Mouse (Mus musculus) hindbrain, embryonic 11.5 days (tissue): ENCODE data around the gene Pparg. TPM values are rescaled to one million over a fixed set of nuclear protein-coding genes. Genes with fewer than 3 reads are reported as not detected.

Source experiments
- ATAC-seq: fragments of 200-750 bp; cut with Nextera tagmentation; 2 replicates; pipeline ENCODE4 v1.8.0; 2017; ENCODE audit warnings: mild to moderate bottlenecking, moderate TSS enrichment, moderate library complexity; ENCODE audit not compliant: low FRiP score
- DNase-seq: peaks from one replicate; pipeline ENCODE4 v3.0.0-alpha.2; 2015; ENCODE audit warnings: low spot score
- H3K27ac ChIP-seq: fragments of 300-500 bp; sonication (generic); 2 replicates; pipeline ENCODE4 v1.5.1; 2014; ENCODE audit warnings: mild to moderate bottlenecking, low read depth, low read length
- H3K27me3 ChIP-seq: fragments of 300-500 bp; sonication (generic); 2 replicates; pipeline ENCODE4 v1.6.1; 2014; ENCODE audit warnings: mild to moderate bottlenecking, low read length, moderate library complexity, mixed read lengths; ENCODE audit not compliant: control insufficient read depth, insufficient read depth
- H3K36me3 ChIP-seq: fragments of 300-500 bp; sonication (generic); 2 replicates; pipeline ENCODE4 v1.6.1; 2014; ENCODE audit warnings: mild to moderate bottlenecking, low read length, moderate library complexity, mixed read lengths; ENCODE audit not compliant: control insufficient read depth, insufficient read depth
- H3K4me1 ChIP-seq: fragments of 300-500 bp; sonication (generic); replicated peaks from 2 replicates; pipeline ENCODE4 v1.6.1; 2014; ENCODE audit warnings: low read length, mixed read lengths; ENCODE audit not compliant: control insufficient read depth, insufficient read depth
- H3K4me2 ChIP-seq: fragments of 300-500 bp; sonication (generic); replicated peaks from 2 replicates; pipeline ENCODE4 v1.6.1; 2014; ENCODE audit warnings: mild to moderate bottlenecking, low read depth, low read length
- H3K4me3 ChIP-seq: fragments of 300-500 bp; sonication (generic); 2 replicates; pipeline ENCODE4 v1.5.1; 2014; ENCODE audit warnings: low read depth, low read length
- H3K9ac ChIP-seq: fragments of 300-500 bp; sonication (generic); 2 replicates; pipeline ENCODE4 v1.6.1; 2014; ENCODE audit warnings: low read depth, low read length
- H3K9me3 ChIP-seq: fragments of 300-500 bp; sonication (generic); 2 replicates; pipeline ENCODE4 v1.6.1; 2016; ENCODE audit warnings: low read length; ENCODE audit not compliant: control insufficient read depth
- WGBS: fragments of 180-500 bp; shearing (Covaris S2); extraction: QIAGEN DNeasy Blood & Tissue Kit; methylation state at CpG from one replicate; pipeline ENCODE4 v1.1.7; 2014; 5-methylcytosine and 5-hydroxymethylcytosine counted together
- polyA plus RNA-seq: library from polyadenylated mRNA; unstranded; fragments of >200 nt; fragmentation: Nextera tagmentation; extraction: Ambion mirVana; gene quantifications from 2 replicates; pipeline ENCODE4 v1.2.1, GENCODE M21; 2014

Gene Pparg
- polyA plus RNA-seq, 1 experiment from 2014 or later = 0.37 TPM

GRCm38 (mm10) chr6:115501131-115501530 lies 140.4 kb downstream of the Pparg start:
- Histone ChIP-seq H3K4me2 (no peak overlapping the region), H3K27ac (no peak overlapping the region), H3K9ac (no peak overlapping the region), H3K4me1 (no peaks in the 10 kb centered on the region), H3K4me3 (no peak overlapping the region), H3K9me3 (no peaks in the 10 kb centered on the region), H3K36me3 (no peaks in the 10 kb centered on the region), H3K27me3 (no peaks in the 10 kb centered on the region)
- WGBS = 75% methylated on average over 3 of the region's 3 CpGs
- DNase-seq = no peak
- no peak for ATAC-seq

GRCm38 (mm10) chr6:115503038-115503437 lies 142.3 kb downstream of the Pparg start:
- DNase-seq (no peak), ATAC-seq (no peak)
- H3K4me3 ChIP-seq = no peak overlapping the region
- H3K4me2 ChIP-seq = no peak overlapping the region
- no peaks in the 10 kb centered on the region for H3K9me3 ChIP-seq
- no peaks in the 10 kb centered on the region for H3K36me3 ChIP-seq
- no peaks in the 10 kb centered on the region for H3K27me3 ChIP-seq
- H3K4me1 ChIP-seq = no peaks in the 10 kb centered on the region
- 97% methylated on average over 4 of the region's 4 CpGs for WGBS
- H3K9ac ChIP-seq = no peak overlapping the region
- H3K27ac ChIP-seq = no peak overlapping the region

- WGBS = 89% methylated on average over 10 of the region's 10 CpGs
- H3K27me3 ChIP-seq = no peaks in the 10 kb centered on the region
- no peaks in the 10 kb centered on the region for H3K9me3 ChIP-seq
- no peak overlapping the region for H3K4me2 ChIP-seq
- ATAC-seq (no peak), DNase-seq (no peak)
- no peaks in the 10 kb centered on the region for H3K36me3 ChIP-seq
- no peak overlapping the region for H3K4me3 ChIP-seq
- H3K4me1 ChIP-seq = no peaks in the 10 kb centered on the region
- H3K27ac ChIP-seq = no peak overlapping the region
- H3K9ac ChIP-seq = no peak overlapping the region
Measured at GRCm38 (mm10) chr6:115503549-115504159, 142.9 kb downstream of the Pparg start.

GRCm38 (mm10) chr6:115504160-115504558 lies 143.4 kb downstream of the Pparg start:
- H3K36me3 ChIP-seq = no peaks in the 10 kb centered on the region
- no peaks in the 10 kb centered on the region for H3K27me3 ChIP-seq
- 94% methylated on average over 3 of the region's 3 CpGs for WGBS
- H3K9me3 ChIP-seq = no peaks in the 10 kb centered on the region; the same call in 1 of the 2 replicates
- H3K4me2 ChIP-seq = no peak overlapping the region
- no peak overlapping the region for H3K4me3 ChIP-seq
- H3K9ac ChIP-seq = no peak overlapping the region
- no peak overlapping the region for H3K27ac ChIP-seq
- DNase-seq (no peak), ATAC-seq (no peak)
- no peaks in the 10 kb centered on the region for H3K4me1 ChIP-seq

GRCm38 (mm10) chr6:115504915-115505314 lies 144.2 kb downstream of the Pparg start:
- H3K9me3 ChIP-seq = no peaks in the 10 kb centered on the region; the same call in 1 of the 2 replicates
- no peaks in the 10 kb centered on the region for H3K4me1 ChIP-seq
- DNase-seq (no peak), ATAC-seq (no peak)
- no peaks in the 10 kb centered on the region for H3K27me3 ChIP-seq
- no peaks in the 10 kb centered on the region for H3K36me3 ChIP-seq
- no peak overlapping the region for H3K4me3 ChIP-seq
- H3K27ac ChIP-seq = no peak overlapping the region
- 76% methylated on average over 5 of the region's 5 CpGs for WGBS
- H3K4me2 ChIP-seq = no peak overlapping the region
- H3K9ac ChIP-seq = no peak overlapping the region

GRCm38 (mm10) chr6:115506425-115506824 lies 145.7 kb downstream of the Pparg start:
- no peaks in the 10 kb centered on the region for H3K36me3 ChIP-seq
- WGBS = 89% methylated on average over 1 of the region's 1 CpGs
- H3K27me3 ChIP-seq = no peaks in the 10 kb centered on the region
- no peak overlapping the region for H3K27ac ChIP-seq
- DNase-seq (no peak), ATAC-seq (no peak)
- H3K9me3 ChIP-seq = no peaks in the 10 kb centered on the region; the same call in 1 of the 2 replicates
- H3K9ac ChIP-seq = no peak overlapping the region
- no peak overlapping the region for H3K4me2 ChIP-seq
- no peaks in the 10 kb centered on the region for H3K4me1 ChIP-seq
- no peak overlapping the region for H3K4me3 ChIP-seq

- H3K9ac ChIP-seq = no peak overlapping the region
- H3K27me3 ChIP-seq = no peaks in the 10 kb centered on the region
- H3K4me2 ChIP-seq = no peak overlapping the region
- 93% methylated on average over 3 of the region's 3 CpGs for WGBS
- no peak for DNase-seq
- no peaks in the 10 kb centered on the region; the same call in 1 of the 2 replicates for H3K9me3 ChIP-seq
- no peaks in the 10 kb centered on the region for H3K4me1 ChIP-seq
- no peak overlapping the region for H3K4me3 ChIP-seq
- H3K27ac ChIP-seq = no peak overlapping the region
- no peak for ATAC-seq
- H3K36me3 ChIP-seq = no peaks in the 10 kb centered on the region
Measured at GRCm38 (mm10) chr6:115511447-115511846, 150.7 kb downstream of the Pparg start.

GRCm38 (mm10) chr6:115513207-115513606 lies 152.5 kb downstream of the Pparg start:
- ATAC-seq = no peak
- H3K4me3 ChIP-seq = no peak overlapping the region
- 91% methylated on average over 4 of the region's 4 CpGs for WGBS
- no peak overlapping the region for H3K4me2 ChIP-seq
- H3K27ac ChIP-seq = no peak overlapping the region
- no peaks in the 10 kb centered on the region for H3K36me3 ChIP-seq
- no peaks in the 10 kb centered on the region; the same call in 1 of the 2 replicates for H3K9me3 ChIP-seq
- H3K27me3 ChIP-seq = no peaks in the 10 kb centered on the region
- H3K4me1 ChIP-seq = no peaks in the 10 kb centered on the region
- H3K9ac ChIP-seq = no peak overlapping the region
- DNase-seq = no peak

GRCm38 (mm10) chr6:115517904-115518303 lies 157.2 kb downstream of the Pparg start:
- DNase-seq = no peak

More at GRCm38 (mm10) chr6:115517904-115518303, 157.2 kb downstream of the Pparg start:
- no peak overlapping the region for H3K4me2 ChIP-seq
- no peak overlapping the region for H3K4me3 ChIP-seq
- H3K27ac ChIP-seq = no peak overlapping the region
- H3K4me1 ChIP-seq = no peaks in the 10 kb centered on the region
- no peaks in the 10 kb centered on the region for H3K9me3 ChIP-seq
- no peaks in the 10 kb centered on the region for H3K36me3 ChIP-seq
- no peak for ATAC-seq
- WGBS = 74% methylated on average over 4 of the region's 4 CpGs
- H3K27me3 ChIP-seq = no peaks in the 10 kb centered on the region
- no peak overlapping the region for H3K9ac ChIP-seq
